Mouse (Mus musculus) CH12.LX (cell line): ENCODE measurements around the gene Snx19. TPM values are rescaled to one million over a fixed set of nuclear protein-coding genes. Genes with fewer than 3 reads are reported as not detected.

Source experiments
- DNase-seq: peaks from one replicate; pipeline ENCODE4 v3.0.0-alpha.2; 2013; ENCODE audit errors: extremely low read depth
- H3K27ac ChIP-seq: 2 replicates; pipeline ENCODE4 v1.5.1; 2012; ENCODE audit warnings: low read depth, mild to moderate bottlenecking, control low read depth, moderate library complexity; ENCODE audit not compliant: insufficient read depth
- H3K27me3 ChIP-seq: replicated peaks from 2 replicates; pipeline ENCODE3; 2012; ENCODE audit warnings: inconsistent platforms
- H3K36me3 ChIP-seq, 2 experiments: replicated peaks in 1 of 2; 2 replicates each; pipeline versions ENCODE3 to v1.6.1; 2012; ENCODE audit warnings: inconsistent platforms in 1 of 2, low read length in 1 of 2, mild to moderate bottlenecking in 1 of 2, mixed read lengths in 1 of 2, moderate library complexity in 1 of 2; ENCODE audit not compliant: control insufficient read depth in 1 of 2, insufficient read depth in 1 of 2
- H3K4me1 ChIP-seq, 2 experiments: 2 replicates each; pipeline ENCODE4 v1.6.1; 2012; ENCODE audit warnings: inconsistent platforms in 1 of 2, moderate library complexity in 1 of 2; ENCODE audit not compliant: insufficient read depth in 2 of 2, control insufficient read depth in 1 of 2
- H3K4me2 ChIP-seq: 2 replicates; pipeline ENCODE4 v1.6.1; 2012; ENCODE audit warnings: low read depth, mild to moderate bottlenecking, control low read depth; ENCODE audit not compliant: poor library complexity, insufficient read depth, severe bottlenecking
- H3K4me3 ChIP-seq, 3 experiments: fragments of 150-350 bp in 1 of 3; sonication (generic) in 1 of 3; replicated peaks in 1 of 3; 2 replicates each; pipeline versions ENCODE3 to v1.5.1; 2011 to 2012; ENCODE audit warnings: low read depth in 2 of 3, low read length in 2 of 3, mild to moderate bottlenecking in 2 of 3, moderate library complexity in 2 of 3, control low read depth in 1 of 3, improper control_type of control experiment in 1 of 3, inconsistent platforms in 1 of 3, mixed read lengths in 1 of 3; ENCODE audit not compliant: poor library complexity in 1 of 3
- H3K79me2 ChIP-seq: replicated peaks from 2 replicates; pipeline ENCODE4 v1.6.1; 2012; ENCODE audit warnings: mild to moderate bottlenecking, moderate library complexity; ENCODE audit not compliant: control insufficient read depth, poor library complexity, insufficient read depth, severe bottlenecking; ENCODE audit errors: extremely low read depth
- H3K9ac ChIP-seq: 2 replicates; pipeline ENCODE4 v1.6.1; 2012; ENCODE audit warnings: low read depth, mild to moderate bottlenecking, control low read depth, moderate library complexity; ENCODE audit not compliant: insufficient read depth
- H3K9me3 ChIP-seq: replicated peaks from 2 replicates; pipeline ENCODE3; 2012; ENCODE audit warnings: low read length, inconsistent platforms, mixed read lengths
- BHLHE40 ChIP-seq: IDR thresholded peaks from 2 replicates; pipeline ENCODE4 v1.6.1; 2011; ENCODE audit warnings: mild to moderate bottlenecking, low read depth, low read length, improper control_type of control experiment
- CHD1 ChIP-seq: IDR thresholded peaks from 2 replicates; pipeline ENCODE4 v1.6.1; 2012; ENCODE audit warnings: low read depth, low read length, improper control_type of control experiment, inconsistent platforms
- CHD2 ChIP-seq: IDR thresholded peaks from 2 replicates; pipeline ENCODE4 v1.6.1; 2011; ENCODE audit warnings: low read length, improper control_type of control experiment
- CTCF ChIP-seq, 2 experiments: IDR thresholded peaks in 1 of 2; conservative IDR thresholded peaks in 1 of 2; 2 replicates each; pipeline ENCODE4 v1.5.1; 2011 to 2012; ENCODE audit warnings: low read depth in 2 of 2, low read length in 2 of 2, improper control_type of control experiment in 1 of 2, inconsistent platforms in 1 of 2, mild to moderate bottlenecking in 1 of 2, moderate library complexity in 1 of 2
- E2F4 ChIP-seq: IDR thresholded peaks from 2 replicates; pipeline ENCODE4 v1.6.1; 2011; ENCODE audit warnings: low read depth, low read length, improper control_type of control experiment; ENCODE audit not compliant: insufficient replicate concordance
- ELF1 ChIP-seq: IDR thresholded peaks from 2 replicates; pipeline ENCODE4 v1.6.1; 2014; ENCODE audit warnings: low read depth, mild to moderate bottlenecking, inconsistent platforms, low read length, improper control_type of control experiment
- EP300 ChIP-seq: IDR thresholded peaks from 2 replicates; pipeline ENCODE4 v1.6.1; 2011; ENCODE audit warnings: low read length, improper control_type of control experiment
- ETS1 ChIP-seq: conservative IDR thresholded peaks from 2 replicates; pipeline ENCODE4 v1.6.1; 2012; ENCODE audit warnings: low read depth, mild to moderate bottlenecking, inconsistent platforms, low read length, improper control_type of control experiment, moderate library complexity
- GABPA ChIP-seq: IDR thresholded peaks from 2 replicates; pipeline ENCODE4 v1.6.1; 2012; ENCODE audit warnings: low read depth, low read length, improper control_type of control experiment, inconsistent platforms; ENCODE audit not compliant: insufficient replicate concordance
- HCFC1 ChIP-seq: IDR thresholded peaks from 2 replicates; pipeline ENCODE4 v1.6.1; 2012; ENCODE audit warnings: low read depth, mild to moderate bottlenecking, inconsistent platforms, low read length, improper control_type of control experiment
- IRF4 ChIP-seq: IDR thresholded peaks from 2 replicates; pipeline ENCODE4 v1.6.1; 2014; ENCODE audit warnings: low read depth, mild to moderate bottlenecking, inconsistent platforms, low read length, improper control_type of control experiment
- JUN ChIP-seq: IDR thresholded peaks from 2 replicates; pipeline ENCODE4 v1.6.1; 2011; ENCODE audit warnings: low read depth, mild to moderate bottlenecking, low read length, improper control_type of control experiment, moderate library complexity; ENCODE audit not compliant: insufficient read depth
- JUND ChIP-seq: conservative IDR thresholded peaks from 2 replicates; pipeline ENCODE4 v1.6.1; 2011; ENCODE audit warnings: low read depth, low read length, improper control_type of control experiment
- KAT2A ChIP-seq: IDR thresholded peaks from 2 replicates; pipeline ENCODE4 v1.6.1; 2012; ENCODE audit warnings: low read length, improper control_type of control experiment, inconsistent platforms; ENCODE audit not compliant: insufficient replicate concordance
- MAFK ChIP-seq: IDR thresholded peaks from 2 replicates; pipeline ENCODE4 v1.6.1; 2011; ENCODE audit warnings: low read length, improper control_type of control experiment; ENCODE audit not compliant: insufficient replicate concordance
- MAX ChIP-seq: IDR thresholded peaks from 2 replicates; pipeline ENCODE4 v1.6.1; 2011; ENCODE audit warnings: low read length, improper control_type of control experiment
- MAZ ChIP-seq: IDR thresholded peaks from 2 replicates; pipeline ENCODE4 v1.6.1; 2012; ENCODE audit warnings: low read depth, mild to moderate bottlenecking, inconsistent platforms, low read length, improper control_type of control experiment, moderate library complexity
- MEF2A ChIP-seq: IDR thresholded peaks from 2 replicates; pipeline ENCODE4 v1.6.1; 2014; ENCODE audit warnings: low read depth, mild to moderate bottlenecking, inconsistent platforms, low read length, improper control_type of control experiment, borderline replicate concordance
- MXI1 ChIP-seq: IDR thresholded peaks from 2 replicates; pipeline ENCODE4 v1.6.1; 2011; ENCODE audit warnings: mild to moderate bottlenecking, low read depth, low read length, improper control_type of control experiment
- MYC ChIP-seq: IDR thresholded peaks from 2 replicates; pipeline ENCODE4 v1.6.1; 2011; ENCODE audit warnings: low read depth, mild to moderate bottlenecking, improper control_type of control experiment, low read length
- NELFE ChIP-seq: IDR thresholded peaks from 2 replicates; pipeline ENCODE4 v1.6.1; 2011; ENCODE audit warnings: low read depth, low read length, improper control_type of control experiment
- NRF1 ChIP-seq: IDR thresholded peaks from 2 replicates; pipeline ENCODE4 v1.6.1; 2014; ENCODE audit warnings: low read depth, mild to moderate bottlenecking, inconsistent platforms, low read length, improper control_type of control experiment, moderate library complexity
- PAX5 ChIP-seq: IDR thresholded peaks from 2 replicates; pipeline ENCODE4 v1.6.1; 2012; ENCODE audit warnings: low read length, inconsistent platforms, mixed read lengths
- POLR2A ChIP-seq: IDR thresholded peaks from 2 replicates; pipeline ENCODE4 v1.6.1; 2011; ENCODE audit warnings: low read depth, mild to moderate bottlenecking, improper control_type of control experiment, low read length
- POLR2AphosphoS2 ChIP-seq: IDR thresholded peaks from 2 replicates; pipeline ENCODE4 v1.6.1; 2011; ENCODE audit warnings: low read depth, low read length, improper control_type of control experiment
- RAD21 ChIP-seq: IDR thresholded peaks from 2 replicates; pipeline ENCODE4 v1.6.1; 2011; ENCODE audit warnings: low read depth, mild to moderate bottlenecking, low read length, improper control_type of control experiment, moderate library complexity
- RCOR1 ChIP-seq: conservative IDR thresholded peaks from 2 replicates; pipeline ENCODE4 v1.6.1; 2012; ENCODE audit warnings: low read depth, mild to moderate bottlenecking, inconsistent platforms, low read length, improper control_type of control experiment
- SIN3A ChIP-seq: IDR thresholded peaks from 2 replicates; pipeline ENCODE4 v1.6.1; 2012; ENCODE audit warnings: low read length, improper control_type of control experiment, inconsistent platforms
- SMC3 ChIP-seq: IDR thresholded peaks from 2 replicates; pipeline ENCODE4 v1.6.1; 2011; ENCODE audit warnings: low read depth, low read length, improper control_type of control experiment
- TBP ChIP-seq: conservative IDR thresholded peaks from 2 replicates; pipeline ENCODE4 v1.6.1; 2011; ENCODE audit warnings: low read depth, low read length, improper control_type of control experiment
- TCF12 ChIP-seq: IDR thresholded peaks from 2 replicates; pipeline ENCODE4 v1.6.1; 2014; ENCODE audit warnings: low read depth, mild to moderate bottlenecking, inconsistent platforms, low read length, improper control_type of control experiment
- UBTF ChIP-seq: IDR thresholded peaks from 2 replicates; pipeline ENCODE4 v1.6.1; 2012; ENCODE audit warnings: low read depth, mild to moderate bottlenecking, inconsistent platforms, low read length, improper control_type of control experiment, moderate library complexity
- USF1 ChIP-seq: IDR thresholded peaks from 2 replicates; pipeline ENCODE4 v1.6.1; 2014; ENCODE audit warnings: low read depth, mild to moderate bottlenecking, inconsistent platforms, low read length, improper control_type of control experiment
- USF2 ChIP-seq: conservative IDR thresholded peaks from 2 replicates; pipeline ENCODE4 v1.6.1; 2011; ENCODE audit warnings: low read depth, low read length, improper control_type of control experiment
- ZC3H11A ChIP-seq: IDR thresholded peaks from 2 replicates; pipeline ENCODE4 v1.6.1; 2012; ENCODE audit warnings: low read depth, mild to moderate bottlenecking, inconsistent platforms, low read length, improper control_type of control experiment
- ZKSCAN1 ChIP-seq: IDR thresholded peaks from 2 replicates; pipeline ENCODE4 v1.6.1; 2012; ENCODE audit warnings: low read depth, inconsistent platforms, low read length, improper control_type of control experiment, borderline replicate concordance
- ZMIZ1 ChIP-seq: IDR thresholded peaks from 2 replicates; pipeline ENCODE4 v1.6.1; 2012; ENCODE audit warnings: low read depth, mild to moderate bottlenecking, inconsistent platforms, low read length, improper control_type of control experiment
- ZNF384 ChIP-seq: IDR thresholded peaks from 2 replicates; pipeline ENCODE4 v1.6.1; 2012; ENCODE audit warnings: low read depth, low read length, improper control_type of control experiment, inconsistent platforms
- dilution Hi-C: fragments of 300-500 bp; cut with MboI; formaldehyde crosslinking; loops from 2 replicates; pipeline ENCODE4 v1.14.3; 2020; ENCODE audit warnings: low sequenced_read_pairs; ENCODE audit not compliant: extremely low pct_unique_long_range_greater_than_20kb, extremely low pct_ligation_motif_present
- in situ Hi-C: fragments of 300-500 bp; cut with MboI; formaldehyde crosslinking; loops from 3 replicates; pipeline ENCODE4 v1.14.3; 2019; ENCODE audit warnings: low sequenced_read_pairs, low pct_ligation_motif_present, low pct_unique_long_range_greater_than_20kb, mixed read lengths
- polyA plus RNA-seq: library from polyadenylated mRNA; unstranded; fragments of >175 nt; gene quantifications from 2 replicates; pipeline ENCODE4 v1.2.1, GENCODE M21; 2012; ENCODE audit warnings: low read depth; ENCODE audit not compliant: insufficient read length
- total RNA-seq, 2 experiments: library from RNA; depleted of rRNA; stranded (reverse); fragments of 300-350 nt in 1 of 2; fragments of >200 nt in 1 of 2; gene quantifications; 2 replicates each; pipeline ENCODE4 v1.2.3; 2012 to 2014

Snx19 gene
- total and polyA plus RNA-seq, 3 experiments: 9.5 to 19.3 (median 12.1) TPM

DNA sequence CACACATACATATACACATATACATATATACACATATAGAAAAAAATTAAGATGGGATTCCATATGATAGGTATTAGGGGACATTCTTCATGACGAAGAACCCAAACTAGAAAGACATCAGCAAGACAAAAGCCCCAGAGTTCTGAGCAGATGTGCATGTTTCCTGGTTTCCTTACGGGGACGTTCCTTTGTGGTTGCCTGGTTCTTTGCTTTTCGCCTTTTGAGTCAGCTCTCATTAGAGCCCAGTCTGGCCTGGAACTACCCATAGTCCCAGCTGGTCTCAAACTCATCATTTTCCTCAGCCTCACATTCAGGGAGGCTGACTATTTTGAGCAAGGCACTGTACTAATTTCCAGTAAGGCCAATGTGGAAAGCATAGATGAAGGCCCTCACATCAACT is 7.0 kb downstream of the Snx19 start:
- Histone ChIP-seq H3K9ac (no peak overlapping the region), H3K4me2 (peak overlapping the region; percentile 25; the same call in 1 of the 2 replicates), H3K27me3 (no peaks in the 10 kb centered on the region), H3K79me2 (peaks cover 6% of the 10 kb centered on the region), H3K4me3 (no peak overlapping the region), H3K9me3 (no peaks in the 10 kb centered on the region), H3K27ac (peak overlapping the region; percentile 26; the same call in 1 of the 2 replicates), H3K4me1 (peaks cover 7 to 48% of the 10 kb centered on the region in 2 experiments), H3K36me3 (peaks cover 35 to 60% of the 10 kb centered on the region in 2 experiments)
- peak; percentile 80 for DNase-seq
- TF ChIP-seq ELF1 (peak; percentile 62; the same call in 1 of the 2 replicates), IRF4 (peak; percentile 99), MEF2A (peak; percentile 91), USF1 (no peak), BHLHE40 (peak; percentile 67), MAFK (peak; percentile 67; the same call in 1 of the 2 replicates), SMC3 (no peak), MAX (0 out of 2 replicates have a peak, but pooled peaks have one; percentile 38), MYC (0 out of 2 replicates have a peak, but pooled peaks have one; percentile 48), POLR2A (no peak), E2F4 (no peak), KAT2A (no peak), ZMIZ1 (no peak), HCFC1 (no peak), SIN3A (peak; percentile 71; the same call in 1 of the 2 replicates), TBP (no peak), POLR2AphosphoS2 (no peak), RAD21 (no peak), JUND (peak; percentile 97), ETS1 (peak; percentile 90), MXI1 (no peak), CTCF (conservative IDR thresholded peaks at IDR 0.05 in 1 of 2, IDR thresholded peaks at IDR 0.05 in 1 of 2; ENCODE audit: low read depth in 2 of 2, low read length in 2 of 2) (no peak), CHD1 (no peak), EP300 (peak; percentile 98), PAX5 (no peak), CHD2 (peak; percentile 76), UBTF (no peak), NELFE (no peak), RCOR1 (peak; percentile 89), USF2 (no peak), ZKSCAN1 (no peak), ZC3H11A (no peak), NRF1 (no peak), MAZ (no peak), ZNF384 (peak; percentile 60), JUN (peak; percentile 87), TCF12 (peak; percentile 93), GABPA (no peak)
- dilution Hi-C loops: no loop called here
- in situ Hi-C loops: no loop called here
